Mouse (Mus musculus) adrenal gland, postnatal 4 days (tissue): Measurements from ENCODE around the gene Sf1. TPM values are rescaled to one million over a fixed set of nuclear protein-coding genes. Genes with fewer than 3 reads are reported as not detected.

Experiments
- DNase-seq, 2 experiments: peaks; one replicate each; pipeline ENCODE4 v3.0.0; 2021 to 2022; ENCODE audit warnings: low spot score in 2 of 2, mixed read lengths in 2 of 2
- microRNA-seq: library from miRNA; unstranded; fragments of <30 nt; microRNA quantifications from one replicate; pipeline ENCODE4 v1.2.0, GENCODE M21; 2021
- total RNA-seq, 2 experiments: library from RNA; stranded (reverse); gene quantifications; 2 replicates each; pipeline ENCODE4 v1.2.3; 2021

The Sf1 gene
- total RNA-seq, 2 experiments from 2014 or later = 270 to 308 TPM

GRCm38 (mm10) chr19:6418233-6418879 lies 54.9 kb downstream of the Sf1 start, which contains the start of gene Nrxn2:
TSS of gene Nrxn2 (plus strand) at chr19:6418731.
- DNase-seq = peak; percentile 56 to 65

GRCm38 (mm10) chr19:6418984-6419692 lies 55.6 kb downstream of the Sf1 start:
- DNase-seq = no peak

- no peak for DNase-seq
These were observed 56.4 kb downstream of the Sf1 start for GRCm38 (mm10) chr19:6419805-6420310.

GRCm38 (mm10) chr19:6420481-6421210 lies 57.2 kb downstream of the Sf1 start:
- no peak for DNase-seq

- DNase-seq = no peak
These were observed 57.7 kb downstream of the Sf1 start for GRCm38 (mm10) chr19:6421211-6421590.

GRCm38 (mm10) chr19:6422014-6422413 lies 58.5 kb downstream of the Sf1 start:
- DNase-seq = no peak

GRCm38 (mm10) chr19:6423241-6423640 lies 59.8 kb downstream of the Sf1 start:
- DNase-seq = no peak

- DNase-seq = no peak
These were observed 60.8 kb downstream of the Sf1 start for GRCm38 (mm10) chr19:6424137-6424881.

- no peak for DNase-seq
These were observed 62.1 kb downstream of the Sf1 start for GRCm38 (mm10) chr19:6425595-6425994.

GRCm38 (mm10) chr19:6426703-6427500 lies 63.4 kb downstream of the Sf1 start:
- DNase-seq = no peak

Small RNA genes within 50 kb of the gene (microRNA-seq; reads per million reads assigned to microRNA genes)
- gene Mir6989 = not detected

Other genes with a start within 250 kb of the Sf1 start
- gene Sac3d1, start 245.0 kb upstream of the Sf1 start, total RNA-seq = 10 to 100 TPM; 18.6 TPM
- 10 to 100 TPM; 27.1 to 27.7 TPM for gene Snx15, start 235.4 kb upstream of the Sf1 start, total RNA-seq
- 1 to 10 TPM in 1 of 2 experiments, under 1 TPM in 1; 0.81 to 2.0 TPM for gene Batf2, start 222.7 kb upstream of the Sf1 start, total RNA-seq
- 10 to 100 TPM; 64.2 to 65.1 TPM for gene Arl2, start 222.1 kb upstream of the Sf1 start, total RNA-seq
- gene Majin, start 179.3 kb upstream of the Sf1 start, total RNA-seq = 1 to 10 TPM; 2.1 to 3.5 TPM
- gene Gpha2, start 137.3 kb upstream of the Sf1 start, total RNA-seq = 10 to 100 TPM; 40.5 to 50.4 TPM
- 10 to 100 TPM; 68.4 to 71.2 TPM for gene Ppp2r5b, start 127.8 kb upstream of the Sf1 start, total RNA-seq
- 10 to 100 TPM; 40.0 to 41.1 TPM for gene Atg2a, start 122.0 kb upstream of the Sf1 start, total RNA-seq
- 10 to 100 TPM; 88.2 to 90.2 TPM for gene Ehd1, start 87.0 kb upstream of the Sf1 start, total RNA-seq
- gene Cdc42bpg, start 57.2 kb upstream of the Sf1 start, total RNA-seq = 10 to 100 TPM; 18.4 to 20.6 TPM
- gene Men1, start 28.7 kb upstream of the Sf1 start, total RNA-seq = 10 to 100 TPM; 44.3 to 47.5 TPM
- 10 to 100 TPM; 61.1 to 62.0 TPM for gene Map4k2, start 22.6 kb upstream of the Sf1 start, total RNA-seq
- gene Pygm, start 20.7 kb downstream of the Sf1 start, total RNA-seq = 100 to 1,000 TPM in 1 of 2 experiments, 10 to 100 TPM in 1; 81.8 to 113 TPM
- gene Rasgrp2, start 35.6 kb downstream of the Sf1 start, total RNA-seq = 10 to 100 TPM; 48.5 to 55.9 TPM
- 10 to 100 TPM; 17.8 to 18.3 TPM for gene Nrxn2, start 55.0 kb downstream of the Sf1 start, total RNA-seq
- 10 to 100 TPM in 1 of 2 experiments, under 1 TPM in 1; 0.37 to 10.1 TPM for gene Slc22a12, start 179.3 kb downstream of the Sf1 start, total RNA-seq